Mouse (Mus musculus): ENCODE measurements at regions not wholly inside any gene's neighbourhood (a gene's known extent, or its start where the extent isn't known, plus 50 kb on each side); places are given as distances from the start of the nearest gene placed in this dataset.

DNA sequence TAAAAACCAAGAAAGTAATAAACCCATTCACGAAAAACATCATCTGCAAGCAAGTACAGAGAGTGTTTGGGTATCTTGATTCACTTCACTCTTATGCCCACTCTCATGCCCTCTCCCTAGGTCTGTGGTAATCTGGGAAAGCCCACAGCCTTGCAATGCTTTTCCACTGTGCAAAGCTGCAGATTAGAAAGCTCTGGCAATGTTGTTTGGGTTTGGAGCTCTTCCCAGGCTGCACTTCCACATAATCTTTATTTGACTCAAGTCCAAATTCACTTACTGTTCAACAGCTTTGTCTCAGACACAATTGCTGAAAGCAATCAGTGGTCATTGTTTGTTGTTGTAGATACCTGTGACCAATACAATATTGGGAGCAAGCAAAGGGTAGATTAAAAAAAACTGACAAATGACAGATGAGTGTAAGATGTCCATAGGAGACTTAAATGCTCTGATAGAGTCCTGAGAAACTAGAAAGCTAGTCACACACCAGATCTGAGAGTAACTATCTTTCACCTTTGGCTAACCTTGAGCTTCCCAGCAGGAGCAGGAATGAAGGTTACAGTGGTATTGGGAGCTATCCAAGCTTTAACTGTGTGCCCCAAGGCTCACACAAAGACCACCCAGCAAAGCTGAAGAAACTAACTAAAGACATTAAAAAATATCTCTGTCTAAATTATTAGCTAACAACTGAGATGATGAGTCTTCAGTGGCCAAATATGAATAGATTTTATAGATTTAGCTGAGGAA is 325.7 kb upstream of the Klf12 start:
- DNase-seq: no peak

DNA sequence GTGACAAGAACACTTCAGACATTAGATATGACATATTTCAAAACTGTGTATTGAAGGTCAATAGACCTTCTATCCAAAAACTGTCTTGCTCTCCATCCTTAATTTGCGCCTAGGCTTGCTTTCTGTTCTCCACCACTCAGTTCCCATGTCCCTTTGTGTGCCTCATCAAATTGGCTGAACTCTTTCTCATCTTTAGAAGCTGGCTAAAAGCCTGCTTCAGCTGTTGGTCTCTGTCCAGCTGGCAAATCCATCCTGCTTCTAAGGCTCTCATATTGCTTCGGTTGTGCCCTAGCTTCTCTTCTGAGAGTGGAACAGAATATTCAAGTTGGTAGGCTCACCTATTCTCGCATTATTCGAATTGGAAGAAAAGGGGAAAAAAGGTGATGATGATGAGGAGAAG is 322.6 kb upstream of the Klf12 start:
- no peak for DNase-seq

DNA sequence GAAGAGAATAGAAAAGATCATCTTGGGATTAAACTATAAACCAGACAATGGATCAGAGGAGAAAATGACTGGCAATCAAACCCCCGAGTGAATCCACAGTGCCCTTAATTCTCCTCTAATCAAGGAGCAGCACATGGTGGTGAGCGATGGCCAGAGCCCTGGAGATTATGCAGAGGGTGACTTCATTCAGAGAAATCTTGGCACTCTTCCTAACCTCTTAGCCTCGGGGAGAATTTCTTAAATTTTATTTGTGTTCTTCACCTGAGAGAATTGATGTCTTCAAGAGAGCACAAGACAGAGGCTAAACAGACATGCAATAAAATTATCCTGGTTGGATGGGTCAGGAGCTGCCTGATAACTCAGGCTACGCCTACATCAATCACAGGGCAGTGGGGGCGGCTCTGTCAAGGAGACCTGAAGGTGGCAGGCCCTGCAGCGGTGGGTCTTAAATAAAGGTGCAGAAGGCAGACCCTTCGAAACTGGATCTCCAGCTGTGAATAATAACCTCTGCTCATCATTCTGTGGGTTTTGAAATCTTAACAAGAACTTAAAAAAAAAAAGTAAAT is 316.5 kb upstream of the Klf12 start:
- no peak for DNase-seq

DNA sequence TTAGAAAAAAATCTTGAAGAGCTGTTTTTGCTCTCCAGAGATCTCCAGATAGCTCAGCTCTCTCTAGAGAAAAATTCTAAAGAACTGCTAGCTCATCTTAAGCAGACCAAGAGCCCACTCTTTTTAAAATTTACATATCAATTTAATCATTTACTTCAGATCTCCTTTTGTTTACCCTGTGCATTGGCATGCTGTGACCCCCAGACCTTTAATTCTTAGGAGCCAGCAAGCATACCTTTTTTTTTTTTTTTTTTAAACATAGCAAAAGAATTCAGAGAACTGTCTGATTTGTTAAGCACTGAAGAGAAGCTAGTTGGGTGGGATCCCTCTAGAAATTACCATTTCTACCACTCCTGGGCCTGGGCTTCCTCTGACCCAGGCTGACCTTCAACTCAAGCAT is 285.5 kb upstream of the Klf12 start:
- no peak for DNase-seq

DNA sequence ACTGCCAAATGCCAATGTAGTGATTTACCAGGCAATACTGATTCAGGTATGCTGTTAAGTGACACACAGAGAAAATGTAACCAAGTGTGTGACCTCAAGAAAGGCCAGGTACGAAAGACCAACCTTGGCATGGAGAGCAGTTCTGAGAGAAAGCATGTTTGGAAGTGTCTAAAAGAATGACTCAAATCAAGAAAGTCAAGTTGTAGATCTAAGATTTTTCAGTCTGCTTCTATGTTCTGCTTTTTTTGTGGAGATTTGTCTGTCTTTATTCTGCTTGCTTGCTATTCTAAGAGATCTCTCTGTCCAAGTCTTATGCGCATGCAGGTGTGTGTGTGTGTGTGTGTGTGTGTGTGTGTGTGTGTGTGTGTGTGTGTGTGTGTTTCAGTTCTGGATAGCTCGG is 277.4 kb upstream of the Klf12 start:
- DNase-seq: no peak

DNA sequence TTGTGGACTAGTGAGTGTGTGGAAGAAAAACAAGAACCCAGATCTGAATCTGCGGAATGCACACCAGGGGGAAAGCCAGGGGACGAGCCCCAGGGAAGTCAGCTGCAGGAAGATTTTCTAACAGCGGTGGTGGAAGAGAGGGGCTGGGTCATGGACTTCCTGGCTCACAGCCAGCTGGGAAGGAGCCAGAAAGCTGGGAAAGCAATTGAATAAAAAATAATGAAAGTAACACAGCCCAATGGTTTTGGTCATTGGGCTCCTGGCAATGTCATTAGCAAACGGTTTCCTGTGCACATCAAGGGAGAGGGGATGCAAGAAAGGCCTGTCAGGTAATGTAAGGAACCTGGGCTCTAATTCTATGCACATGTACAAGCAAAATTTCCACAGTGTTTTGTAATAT is 273.9 kb upstream of the Klf12 start:
- no peak for DNase-seq

DNA sequence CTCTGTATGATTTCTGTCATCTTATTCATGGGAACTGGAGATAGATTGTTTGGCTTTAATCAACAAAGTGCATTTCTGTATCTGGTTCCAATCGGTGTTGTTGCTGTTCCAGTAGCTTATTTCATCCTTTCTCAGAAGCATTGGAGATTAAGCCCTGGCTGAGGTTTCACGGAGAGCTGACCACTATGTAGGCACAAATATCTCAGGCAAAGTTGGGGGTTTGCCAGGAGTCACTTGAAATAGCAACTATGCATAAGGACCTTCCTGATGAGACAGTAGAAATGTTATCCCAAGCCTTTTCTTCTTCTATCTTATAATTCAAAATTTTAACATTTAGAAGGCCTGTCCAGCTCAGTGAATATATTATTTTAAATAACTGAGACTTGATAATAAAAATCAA is 268.0 kb upstream of the Klf12 start:
- DNase-seq: no peak

DNA sequence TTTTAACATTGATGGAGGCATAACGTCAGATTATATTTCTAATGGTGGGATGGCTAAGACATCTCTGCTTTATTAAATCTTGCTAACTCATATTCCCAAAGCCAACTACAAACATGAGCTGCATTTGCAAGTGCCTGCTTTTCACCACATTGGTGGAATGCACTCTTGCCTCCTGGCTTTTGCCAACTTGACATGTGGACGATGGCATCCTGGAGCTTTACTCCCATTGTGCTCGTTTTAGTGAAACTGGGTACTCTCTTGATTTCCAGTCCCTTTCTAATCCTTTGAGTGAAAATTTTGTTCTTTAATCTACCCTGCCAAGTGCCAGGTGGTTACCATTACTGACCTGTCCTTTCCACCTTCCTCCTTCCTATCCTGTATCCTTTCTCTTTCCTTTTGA is 265.8 kb upstream of the Klf12 start:
- no peak for DNase-seq

DNA sequence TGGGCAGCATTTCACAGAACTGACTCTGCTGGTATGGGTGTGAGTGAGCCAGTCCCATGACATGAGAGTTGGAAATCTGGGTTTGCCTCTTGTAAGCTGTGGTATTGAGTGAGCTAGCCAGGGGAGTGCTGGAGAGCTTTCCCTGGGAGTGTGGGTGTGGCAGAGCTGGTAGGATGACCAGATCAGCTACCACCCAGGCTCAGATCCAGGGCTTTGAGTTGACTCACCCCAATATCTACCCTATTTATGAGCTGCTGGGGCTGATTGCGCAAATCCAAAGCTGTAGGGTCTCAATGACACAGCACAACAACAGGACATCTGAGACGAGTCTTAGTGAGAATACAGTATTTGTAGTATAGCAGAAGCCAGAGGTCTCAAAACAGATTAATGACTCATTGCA is 245.7 kb upstream of the Klf12 start:
- DNase-seq: no peak

DNA sequence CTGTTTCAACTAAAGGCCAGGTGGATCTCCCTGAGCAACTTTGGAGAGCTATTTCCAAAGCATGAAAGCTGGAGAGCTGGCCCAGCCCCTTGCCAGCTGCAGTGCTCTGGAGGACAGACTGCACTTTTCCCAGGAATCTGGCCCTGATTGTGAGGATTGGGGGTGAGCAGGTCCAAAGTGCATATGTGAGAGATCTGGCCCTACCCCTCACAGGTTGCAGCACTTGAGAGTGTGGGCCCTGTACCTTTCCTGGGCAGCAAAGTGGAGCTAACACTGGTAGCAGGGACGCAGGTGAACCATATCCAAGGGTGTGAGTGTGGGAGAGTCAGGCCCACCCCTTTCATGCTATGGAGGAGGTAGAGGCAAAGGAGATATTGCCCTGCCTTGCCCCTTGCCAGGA is 245.3 kb upstream of the Klf12 start:
- DNase-seq: no peak

DNA sequence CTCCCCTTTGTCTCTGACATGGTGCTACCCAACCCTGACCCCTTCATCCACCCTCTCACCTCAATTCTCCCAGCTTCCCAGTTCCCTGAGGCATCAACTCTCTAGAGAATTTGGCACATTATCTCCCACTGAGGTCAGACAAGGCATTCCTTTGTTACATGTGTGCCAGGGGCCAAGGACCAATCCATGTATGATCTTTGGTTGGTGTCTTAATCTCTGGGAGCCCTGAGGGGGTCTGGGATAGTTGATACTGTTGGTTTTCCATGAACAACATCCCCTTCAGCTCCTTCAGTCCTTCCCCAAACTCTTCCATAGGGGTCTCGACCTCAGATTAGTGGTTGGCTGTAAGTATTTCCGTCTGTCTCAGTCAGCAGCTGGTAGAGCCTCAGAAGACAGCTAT is 224.9 kb upstream of the Klf12 start:
- no peak for DNase-seq

DNA sequence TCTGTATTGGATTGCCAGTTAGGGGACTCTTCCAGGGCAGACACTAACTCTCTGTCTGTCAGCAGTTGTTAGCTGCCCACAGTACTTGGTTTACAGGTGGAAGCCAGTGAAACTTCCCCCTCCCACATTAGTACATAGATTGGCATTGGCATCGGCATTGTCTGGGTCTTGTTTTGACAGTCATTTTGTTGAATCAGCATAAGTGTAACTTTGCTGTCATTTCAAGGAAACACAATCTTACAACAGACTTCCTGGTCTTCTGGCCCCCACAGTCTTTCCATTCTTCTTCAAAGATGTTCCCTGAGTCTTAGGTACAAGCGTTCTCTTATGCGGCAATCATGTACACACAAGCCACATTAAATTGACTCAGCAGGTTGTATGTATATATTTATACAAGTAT is 223.6 kb upstream of the Klf12 start:
- DNase-seq: no peak

DNA sequence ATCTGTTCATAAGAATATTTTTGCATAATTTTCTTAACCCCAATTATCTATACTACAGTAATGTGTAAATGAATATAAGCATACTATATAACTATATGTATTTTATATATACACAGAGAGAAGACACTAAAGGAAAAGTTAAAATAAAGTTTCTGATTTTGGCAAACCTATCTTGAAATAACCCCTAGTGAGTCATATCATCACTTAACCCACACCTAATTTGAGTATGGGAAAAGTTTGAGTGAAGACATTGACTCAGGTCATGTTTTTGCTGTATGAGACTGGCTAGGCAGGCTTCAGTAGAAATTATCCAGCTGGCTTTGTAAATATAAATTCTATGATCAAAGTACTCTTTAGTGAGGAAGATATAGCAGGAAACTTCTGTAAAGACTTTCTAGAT is 223.1 kb upstream of the Klf12 start:
- DNase-seq: no peak

DNA sequence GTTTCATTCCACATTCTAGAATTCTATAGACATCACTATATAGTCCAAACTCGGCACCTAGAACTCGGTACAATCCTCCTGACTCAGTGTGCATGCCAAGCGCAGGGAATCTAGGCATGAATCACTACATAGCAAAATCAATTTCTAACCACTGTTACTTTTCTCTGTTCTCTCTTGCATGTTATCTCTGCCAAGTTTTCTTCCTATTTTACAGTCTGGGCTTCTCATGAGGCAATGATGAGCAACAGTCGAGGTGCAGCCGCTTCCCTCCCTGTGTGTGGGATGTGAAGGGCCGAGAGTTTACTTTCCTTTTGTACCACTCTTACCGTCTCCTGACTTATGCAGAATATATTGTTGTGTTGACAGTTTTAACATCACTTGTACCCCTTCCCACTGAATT is 204.4 kb upstream of the Klf12 start:
- no peak for DNase-seq

DNA sequence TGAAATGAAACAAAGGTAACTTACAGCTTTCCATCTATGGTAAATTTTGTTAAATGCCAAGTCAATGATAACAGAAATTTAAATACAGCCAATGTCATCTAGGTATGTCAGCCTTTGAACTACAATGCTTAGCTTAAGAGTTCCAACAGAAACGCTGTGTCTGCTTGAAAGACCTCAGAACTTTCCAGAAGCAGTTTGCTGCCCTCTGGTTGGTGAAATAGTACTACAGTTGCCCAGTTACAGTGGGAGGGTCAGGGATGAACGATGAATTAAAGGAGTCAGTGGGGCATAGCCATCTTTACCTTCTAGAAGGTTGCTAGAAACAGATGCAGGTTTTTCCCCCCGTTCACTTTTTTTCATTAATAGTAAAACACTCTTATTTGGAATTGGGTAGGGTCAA is 201.0 kb upstream of the Klf12 start:
- DNase-seq: no peak

DNA sequence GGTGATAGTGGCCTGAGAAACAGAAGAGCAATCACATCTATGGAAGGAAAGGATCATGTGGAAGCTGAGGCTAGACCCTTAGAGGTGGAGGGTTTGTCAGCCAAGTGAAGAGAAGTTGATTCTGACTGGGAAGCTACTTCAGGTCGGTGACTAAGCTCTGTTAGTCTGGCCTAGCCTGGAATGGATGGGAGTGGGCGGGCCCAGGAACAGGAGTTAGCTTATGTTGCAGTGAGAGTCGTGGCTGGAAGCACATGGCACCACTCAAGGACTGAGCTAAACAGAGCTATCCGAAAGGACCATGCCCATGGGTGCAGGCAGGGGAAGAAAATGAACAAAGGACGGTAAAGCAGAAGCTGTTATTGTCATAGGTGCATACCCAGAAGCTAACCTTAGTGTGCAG is 199.6 kb upstream of the Klf12 start:
- DNase-seq: no peak

DNA sequence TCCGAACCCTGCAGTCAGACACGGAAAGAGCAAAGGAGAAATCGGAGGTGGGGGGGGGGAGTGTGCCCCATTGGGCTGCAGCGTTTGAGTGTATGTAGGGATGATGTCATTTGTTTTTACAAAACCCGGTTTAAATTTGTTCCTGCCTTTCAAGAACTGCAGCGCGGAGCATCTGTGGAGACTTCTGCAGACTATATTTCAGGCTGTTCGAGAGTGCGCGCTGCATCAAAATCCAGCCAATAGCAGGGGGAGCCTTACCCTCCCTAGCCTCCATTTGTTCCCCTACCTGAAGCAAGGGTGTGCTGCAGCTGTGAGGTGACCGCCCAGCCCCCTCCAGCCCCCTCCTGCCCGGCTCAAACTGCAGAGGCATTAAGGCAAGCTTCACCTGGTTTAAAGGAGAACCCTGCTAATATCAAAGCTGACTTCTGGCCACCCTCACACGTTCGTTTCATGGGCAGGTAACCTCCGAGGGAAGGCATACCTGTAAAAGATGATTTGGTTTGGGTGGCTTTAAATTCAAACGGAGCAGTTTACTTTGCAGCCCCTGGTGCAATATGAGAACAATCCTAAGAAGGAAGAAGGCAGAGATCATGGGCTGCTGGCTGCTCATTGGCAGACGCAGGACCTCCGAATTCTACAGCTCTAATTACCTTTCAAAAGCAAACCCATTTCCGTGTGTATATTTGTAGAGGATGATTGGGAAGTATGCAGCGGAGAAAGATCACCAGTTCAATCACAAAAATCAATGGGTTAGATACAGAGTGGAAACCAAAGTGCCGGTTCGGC is 193.3 kb upstream of the Klf12 start:
- DNase-seq: peak in 1 of 2 experiments; percentile 24

DNA sequence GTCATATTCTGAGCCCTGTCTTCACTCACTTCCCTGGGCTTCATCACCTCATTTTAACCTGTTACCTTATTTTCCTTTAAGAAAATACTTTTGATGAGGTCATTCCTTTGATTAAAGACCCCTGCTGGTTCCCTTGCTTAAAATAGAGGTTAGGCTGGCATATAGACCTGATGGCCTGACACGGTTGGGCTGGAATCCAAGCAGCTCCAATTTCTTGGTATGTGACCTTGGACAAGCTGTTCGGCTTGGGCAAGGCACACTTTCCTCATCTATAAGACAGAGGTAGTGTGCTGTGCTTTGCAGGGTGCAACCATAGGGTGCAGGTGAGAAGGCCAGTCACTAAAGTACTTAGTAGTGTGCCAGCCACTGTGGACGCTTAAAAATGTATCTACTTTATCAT is 183.8 kb upstream of the Klf12 start:
- DNase-seq: no peak

DNA sequence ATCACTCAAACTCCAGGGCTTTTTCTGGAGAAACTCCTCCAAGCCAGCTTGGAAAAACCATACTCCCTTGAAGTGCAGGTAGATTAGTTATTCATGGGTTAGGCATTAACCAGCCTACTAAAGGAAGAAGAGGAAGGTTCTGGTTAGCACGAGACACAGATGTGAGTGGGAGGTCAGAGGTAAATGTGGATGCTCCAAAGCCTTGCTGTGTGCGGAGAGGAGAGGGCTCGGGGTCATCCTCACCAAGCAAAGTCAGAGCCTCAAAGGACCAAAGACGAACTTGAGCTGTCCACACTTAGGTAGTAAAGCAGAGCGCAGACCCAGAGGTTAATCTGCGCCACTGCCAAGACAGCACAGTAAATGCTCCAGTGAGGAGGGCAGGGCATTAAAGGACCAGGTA is 177.8 kb upstream of the Klf12 start:
- no peak for DNase-seq

DNA sequence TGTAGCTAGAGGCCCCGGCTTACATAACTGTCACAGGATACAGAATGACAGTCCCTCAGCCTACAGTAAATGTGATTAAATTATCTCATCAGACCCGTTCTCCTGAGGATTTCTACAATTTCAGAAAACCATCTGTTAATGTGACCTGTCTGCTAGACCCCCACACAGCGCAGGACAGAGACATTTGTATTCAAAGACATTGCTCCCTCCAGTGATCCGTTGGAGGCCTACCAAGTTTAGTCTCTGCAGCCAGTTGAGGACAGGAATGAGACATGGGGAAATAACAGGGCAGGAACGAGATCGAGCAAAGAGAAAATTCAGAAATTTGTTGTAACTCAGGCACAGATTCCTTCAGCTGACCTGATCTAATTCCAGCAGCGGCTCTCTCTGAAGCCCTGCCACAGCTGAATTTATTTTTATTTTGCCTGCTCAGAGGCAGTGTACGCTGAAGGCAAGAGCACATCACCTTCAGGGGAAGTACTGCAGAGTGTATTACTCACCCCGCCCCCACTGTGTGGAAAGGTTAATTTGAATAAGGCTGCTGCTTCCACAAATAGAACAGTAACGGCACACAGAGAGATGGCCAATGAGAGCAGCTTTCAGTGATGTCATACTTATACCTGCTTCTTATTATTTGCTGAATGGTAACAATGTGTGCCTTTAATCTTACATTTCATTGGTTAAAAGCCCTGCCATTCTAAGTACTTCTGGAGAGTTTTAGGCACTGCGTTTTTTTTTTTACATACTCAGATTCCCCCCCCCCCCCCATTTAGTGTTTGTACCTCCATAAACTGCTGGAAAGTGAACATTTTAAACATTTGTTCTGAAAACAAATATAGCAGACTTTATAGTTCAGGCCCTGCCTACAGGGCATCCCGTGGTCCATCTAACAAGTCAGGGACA is 176.9 kb upstream of the Klf12 start:
- peak; percentile 45 to 49 for DNase-seq

DNA sequence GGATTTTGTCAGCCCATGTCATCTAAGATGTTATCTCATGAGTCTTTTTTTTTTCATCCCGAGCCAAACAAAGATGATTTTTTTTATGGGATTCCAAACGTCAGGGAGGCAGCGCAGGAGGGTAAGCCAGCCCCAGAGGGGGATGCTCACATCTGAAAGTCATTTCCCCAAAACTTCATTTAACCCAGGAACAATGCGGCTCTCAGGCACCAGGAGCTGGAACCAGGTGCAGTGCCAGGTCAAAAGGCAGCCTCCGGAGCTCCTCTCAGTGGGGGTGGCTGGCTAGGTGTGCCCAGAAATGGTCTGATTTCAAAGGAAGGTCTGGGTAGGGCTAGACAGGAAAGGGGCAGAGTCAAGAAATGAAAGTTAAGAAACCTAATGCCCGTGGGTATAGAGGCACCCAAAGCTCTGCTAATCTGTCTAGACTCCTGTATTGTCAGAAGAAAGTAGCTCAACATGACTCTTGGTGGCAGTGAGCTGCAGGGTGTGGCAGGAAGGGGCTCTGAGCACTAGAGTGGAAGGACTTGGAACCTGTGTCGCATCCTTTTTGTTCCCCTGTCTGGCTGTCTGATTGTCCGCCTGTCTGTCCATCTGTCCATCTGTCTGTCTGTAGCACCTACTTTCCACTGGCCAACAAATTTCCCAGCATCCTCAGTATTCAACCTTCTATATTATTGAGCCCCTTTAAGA is 175.3 kb upstream of the Klf12 start:
- peak in 1 of 2 experiments; percentile 13 for DNase-seq

DNA sequence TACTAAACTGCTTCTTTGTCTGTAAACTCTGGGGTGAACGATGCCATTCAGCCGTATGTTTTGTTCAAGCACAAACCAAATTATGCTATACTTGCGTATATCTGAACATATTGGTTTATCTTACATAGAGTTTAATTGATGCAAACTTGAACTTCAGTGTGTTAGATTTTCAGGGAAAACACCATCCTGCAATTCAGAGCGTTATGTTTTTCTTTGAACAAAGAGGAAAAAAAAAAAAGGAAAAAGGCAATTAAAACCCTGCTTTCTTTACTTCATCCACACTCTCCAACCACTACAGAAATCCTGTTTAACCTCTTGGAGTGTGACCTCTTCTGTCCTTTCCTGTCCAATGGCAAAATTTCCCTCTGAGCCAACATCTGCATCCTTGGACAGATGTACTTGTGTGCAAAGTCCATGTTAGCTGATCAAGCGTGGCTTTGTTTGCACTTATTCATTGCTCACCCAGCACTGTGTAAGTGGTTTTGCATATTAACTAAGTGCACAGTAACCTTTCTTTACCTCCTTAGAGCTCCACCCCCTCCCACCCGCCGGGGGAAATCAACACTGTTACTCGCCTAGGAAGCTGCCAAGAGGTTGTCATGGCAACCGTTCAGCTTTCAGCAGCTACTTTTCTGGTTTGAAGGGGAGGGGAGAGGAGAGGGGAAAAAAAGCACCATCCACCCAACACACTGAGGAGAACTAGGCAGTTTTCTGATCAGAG is 174.4 kb upstream of the Klf12 start:
- peak; percentile 82 to 87 for DNase-seq

All from layer of hippocampus, postnatal 36 days (tissue).